Mouse (Mus musculus): ENCODE measurements at regions not wholly inside any gene's neighbourhood (a gene's known extent, or its start where the extent isn't known, plus 50 kb on each side); places are given as distances from the start of the nearest gene placed in this dataset.
"Not testable (repeated sequence)": the region's sequence is repeated elsewhere in the genome, so short reads cannot be mapped to it uniquely, and the experiment has no call there.

DNA sequence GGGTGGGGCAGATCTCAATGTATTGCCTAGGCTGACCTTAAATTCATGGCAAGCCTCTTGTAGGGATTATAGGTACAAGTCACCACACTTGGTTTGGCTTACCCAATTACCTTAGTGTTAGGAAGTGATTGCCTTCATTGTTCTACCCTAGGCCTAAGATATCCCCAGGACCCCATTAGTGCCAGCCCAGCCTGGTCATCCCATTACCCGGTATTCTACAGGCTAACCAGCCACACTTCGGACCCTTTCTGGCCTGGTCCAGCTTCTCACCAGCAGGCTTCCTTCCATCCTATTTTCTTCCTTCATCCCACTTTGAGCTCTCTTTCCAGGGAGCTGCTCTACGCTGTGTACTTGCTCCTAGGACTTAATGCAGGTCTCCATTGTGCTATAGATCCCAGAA, 59.5 kb downstream of the Tex35 start:
- WGBS = 94% methylated on average over 3 of the region's 3 CpGs
- Histone ChIP-seq H3K9me3 (no peaks in the 10 kb centered on the region), H3K27ac (no peak overlapping the region), H3K4me1 (peaks cover 12% of the 10 kb centered on the region), H3K4me3 (no peak overlapping the region), H3K9ac (no peak overlapping the region), H3K36me3 (no peaks in the 10 kb centered on the region), H3K4me2 (replicated peaks) (no peak overlapping the region), H3K27me3 (no peaks in the 10 kb centered on the region)
- ATAC-seq (ENCODE audit: insufficient number of reproducible peaks, insufficient read depth, low FRiP score, low TSS enrichment) = no peak

DNA sequence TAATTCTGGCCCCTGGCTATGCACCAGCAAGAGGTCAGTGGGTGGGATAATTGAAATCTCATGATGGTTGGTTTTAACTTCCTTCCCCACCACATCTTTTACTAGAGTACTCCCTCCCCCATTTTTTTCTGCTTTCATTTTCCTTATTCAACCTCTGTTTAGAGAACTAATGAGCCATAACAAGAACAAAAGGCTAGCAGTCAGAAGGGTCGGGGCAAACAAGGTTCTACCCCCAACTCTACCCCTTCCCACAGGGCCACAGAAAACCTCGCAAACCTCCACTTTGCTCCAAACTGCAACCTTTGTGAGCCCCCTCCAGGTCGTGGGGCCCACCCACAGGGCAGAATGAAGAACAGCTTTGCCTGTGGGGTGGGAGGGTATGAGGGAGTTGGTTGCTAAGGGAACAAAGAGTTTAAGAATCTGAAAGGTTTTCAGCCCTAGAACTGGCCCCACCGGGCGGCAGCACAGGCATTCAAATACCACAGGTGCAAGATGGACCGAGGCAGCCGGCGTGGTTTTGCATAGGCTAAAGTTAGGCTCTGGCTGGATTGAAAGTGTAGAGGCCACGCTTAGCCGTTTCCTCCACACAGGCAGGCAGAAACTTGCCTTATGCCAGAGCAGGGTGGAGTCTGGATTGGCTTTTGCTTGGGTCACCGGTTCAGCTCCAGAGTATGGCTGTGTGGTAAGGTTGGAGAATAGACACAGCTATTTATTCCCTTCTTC, 60.1 kb downstream of the Tex35 start:
- H3K27me3 ChIP-seq = no peaks in the 10 kb centered on the region
- 0 out of 2 replicates have a peak overlapping the region, but pooled peaks have one; percentile 16 for H3K4me2 ChIP-seq (replicated peaks)
- 11% methylated on average over 11 of the region's 11 CpGs for WGBS
- H3K27ac ChIP-seq = peak overlapping the region; percentile 47; the same call in 1 of the 2 replicates
- H3K4me3 ChIP-seq = no peak overlapping the region
- H3K36me3 ChIP-seq = no peaks in the 10 kb centered on the region
- ATAC-seq (ENCODE audit: insufficient number of reproducible peaks, insufficient read depth, low FRiP score, low TSS enrichment) = peak; percentile 48; the same call in 1 of the 2 replicates
- H3K4me1 ChIP-seq = peaks cover 12% of the 10 kb centered on the region
- H3K9me3 ChIP-seq = no peaks in the 10 kb centered on the region
- H3K9ac ChIP-seq = no peak overlapping the region

DNA sequence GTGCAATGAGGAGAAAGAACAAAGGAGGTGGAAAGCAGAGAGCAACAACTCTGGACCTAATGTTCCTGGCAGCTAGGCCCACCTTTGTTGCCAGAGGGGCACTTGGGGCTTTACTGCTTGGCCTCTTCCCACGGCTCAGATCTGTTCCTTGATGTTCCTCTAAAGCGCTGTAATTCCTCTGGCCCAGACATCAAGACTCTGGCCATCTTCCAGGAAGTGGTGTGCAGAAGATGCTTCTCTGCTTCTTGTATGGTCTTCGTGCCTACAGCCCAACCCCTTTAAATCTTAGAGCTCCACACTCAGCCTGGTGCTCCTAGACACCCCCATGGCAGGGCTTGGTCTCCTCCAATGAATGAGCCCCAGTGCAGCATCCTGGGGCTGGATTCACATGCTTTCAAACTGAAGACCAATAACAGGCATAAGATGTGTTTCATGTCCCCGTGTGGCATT, 60.7 kb downstream of the Tex35 start:
- H3K9ac ChIP-seq = no peak overlapping the region
- H3K4me2 ChIP-seq (replicated peaks) = no peak overlapping the region
- H3K4me1 ChIP-seq = peaks cover 12% of the 10 kb centered on the region
- no peaks in the 10 kb centered on the region for H3K9me3 ChIP-seq
- no peak overlapping the region for H3K27ac ChIP-seq
- H3K36me3 ChIP-seq = no peaks in the 10 kb centered on the region
- no peak for ATAC-seq (ENCODE audit: insufficient number of reproducible peaks, insufficient read depth, low FRiP score, low TSS enrichment)
- 44% methylated on average over 4 of the region's 4 CpGs for WGBS
- H3K4me3 ChIP-seq = no peak overlapping the region
- H3K27me3 ChIP-seq = no peaks in the 10 kb centered on the region

DNA sequence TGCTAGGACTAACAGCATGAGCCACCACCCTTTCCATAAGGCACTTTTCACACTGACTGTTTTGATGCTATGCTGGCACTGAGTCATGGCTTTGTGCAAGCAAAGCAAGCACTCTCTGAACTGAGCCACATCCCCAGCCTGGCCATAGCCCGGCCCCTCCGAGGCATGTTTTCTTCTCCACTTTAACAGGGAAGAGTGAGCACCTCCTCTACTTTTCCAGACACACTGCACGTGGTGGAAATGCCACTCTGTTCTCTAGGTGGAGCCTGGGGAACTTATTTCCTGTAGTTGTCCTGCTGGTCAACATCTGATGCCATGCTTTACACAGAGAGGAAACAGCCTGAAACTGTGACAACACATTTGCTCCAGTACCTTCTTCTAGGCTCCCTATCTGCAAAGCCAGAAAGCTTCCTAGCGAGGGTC, 61.7 kb downstream of the Tex35 start:
- Histone ChIP-seq H3K9ac (no peak overlapping the region), H3K27me3 (no peaks in the 10 kb centered on the region), H3K9me3 (no peaks in the 10 kb centered on the region), H3K4me1 (peaks cover 12% of the 10 kb centered on the region), H3K27ac (no peak overlapping the region), H3K4me2 (replicated peaks) (no peak overlapping the region), H3K36me3 (no peaks in the 10 kb centered on the region), H3K4me3 (no peak overlapping the region)
- 71% methylated on average over 4 of the region's 4 CpGs for WGBS
- no peak for ATAC-seq (ENCODE audit: insufficient number of reproducible peaks, insufficient read depth, low FRiP score, low TSS enrichment)

DNA sequence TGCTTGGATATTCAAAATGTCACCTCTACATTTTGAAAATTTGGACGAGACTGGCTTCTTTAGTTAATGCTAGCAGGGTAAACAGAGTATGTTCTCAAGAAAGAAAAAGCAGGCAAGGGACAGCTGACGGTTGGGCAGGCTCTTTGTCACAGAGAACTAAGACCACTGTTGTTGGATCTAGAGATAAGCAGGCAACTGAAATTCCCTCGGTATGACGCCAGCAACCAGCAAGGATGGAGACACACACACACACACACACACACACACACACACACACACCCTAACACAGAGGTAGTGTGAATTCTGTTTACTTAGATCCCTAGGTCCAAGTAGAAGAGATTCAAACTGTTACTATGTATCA, 68.7 kb downstream of the Tex35 start:
- H3K27me3 ChIP-seq = no peaks in the 10 kb centered on the region
- no peak overlapping the region for H3K4me3 ChIP-seq
- H3K4me2 ChIP-seq (replicated peaks) = 0 out of 2 replicates have a peak overlapping the region, but pooled peaks have one; percentile 35
- H3K9ac ChIP-seq = no peak overlapping the region
- peak overlapping the region; percentile 69 for H3K27ac ChIP-seq
- no peaks in the 10 kb centered on the region for H3K9me3 ChIP-seq
- no peaks in the 10 kb centered on the region for H3K36me3 ChIP-seq
- peaks cover 30% of the 10 kb centered on the region for H3K4me1 ChIP-seq
- 20% methylated on average over 4 of the region's 4 CpGs for WGBS
- no peak for ATAC-seq (ENCODE audit: insufficient number of reproducible peaks, insufficient read depth, low FRiP score, low TSS enrichment)

DNA sequence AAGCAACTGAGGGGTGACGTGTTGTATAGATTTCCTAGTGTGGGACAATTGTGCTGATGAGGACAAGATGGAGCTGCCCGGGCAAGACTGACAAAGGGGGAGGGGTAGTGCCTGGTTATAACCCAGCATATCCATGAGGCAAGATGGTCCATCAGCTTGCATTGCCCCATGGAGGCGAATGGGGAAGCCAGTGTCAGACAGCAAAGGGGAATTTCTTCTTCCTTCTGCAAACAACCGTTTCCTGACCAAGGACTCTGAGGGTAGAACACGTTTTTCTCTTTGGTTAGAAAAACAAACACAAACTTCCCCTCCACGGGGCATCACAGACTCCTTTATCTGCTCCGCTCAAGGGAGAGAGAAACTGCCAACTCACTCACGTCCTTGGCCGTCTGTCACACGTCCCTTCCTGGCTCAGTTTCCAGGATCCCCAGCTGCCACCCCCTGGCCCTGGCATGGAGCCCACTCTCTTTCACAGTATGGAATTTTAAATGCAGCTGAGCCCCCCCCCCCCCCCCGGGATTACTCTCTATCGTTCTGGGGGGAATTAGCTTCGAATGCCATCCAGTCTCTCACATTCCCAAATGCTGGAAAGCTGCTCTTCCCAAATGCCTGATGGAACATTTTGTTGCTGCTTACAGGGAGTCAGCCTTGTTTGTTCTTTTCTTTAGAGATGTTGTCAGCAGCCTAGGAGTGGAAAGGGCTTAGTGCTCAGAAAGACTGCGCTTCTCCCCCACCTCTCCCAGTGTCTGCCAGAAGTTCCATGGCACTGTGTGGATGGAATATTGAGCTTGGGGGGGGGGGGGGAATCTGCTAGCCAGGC, 69.3 kb downstream of the Tex35 start:
- Histone ChIP-seq H3K4me1 (peaks cover 30% of the 10 kb centered on the region), H3K4me2 (replicated peaks) (peak overlapping the region; percentile 35), H3K27ac (peak overlapping the region; percentile 69), H3K36me3 (no peaks in the 10 kb centered on the region), H3K9ac (no peak overlapping the region), H3K27me3 (no peaks in the 10 kb centered on the region), H3K9me3 (no peaks in the 10 kb centered on the region), H3K4me3 (no peak overlapping the region)
- no peak; the same call in 1 of the 2 replicates for ATAC-seq (ENCODE audit: insufficient number of reproducible peaks, insufficient read depth, low FRiP score, low TSS enrichment)
- WGBS = 13% methylated on average over 14 of the region's 14 CpGs

DNA sequence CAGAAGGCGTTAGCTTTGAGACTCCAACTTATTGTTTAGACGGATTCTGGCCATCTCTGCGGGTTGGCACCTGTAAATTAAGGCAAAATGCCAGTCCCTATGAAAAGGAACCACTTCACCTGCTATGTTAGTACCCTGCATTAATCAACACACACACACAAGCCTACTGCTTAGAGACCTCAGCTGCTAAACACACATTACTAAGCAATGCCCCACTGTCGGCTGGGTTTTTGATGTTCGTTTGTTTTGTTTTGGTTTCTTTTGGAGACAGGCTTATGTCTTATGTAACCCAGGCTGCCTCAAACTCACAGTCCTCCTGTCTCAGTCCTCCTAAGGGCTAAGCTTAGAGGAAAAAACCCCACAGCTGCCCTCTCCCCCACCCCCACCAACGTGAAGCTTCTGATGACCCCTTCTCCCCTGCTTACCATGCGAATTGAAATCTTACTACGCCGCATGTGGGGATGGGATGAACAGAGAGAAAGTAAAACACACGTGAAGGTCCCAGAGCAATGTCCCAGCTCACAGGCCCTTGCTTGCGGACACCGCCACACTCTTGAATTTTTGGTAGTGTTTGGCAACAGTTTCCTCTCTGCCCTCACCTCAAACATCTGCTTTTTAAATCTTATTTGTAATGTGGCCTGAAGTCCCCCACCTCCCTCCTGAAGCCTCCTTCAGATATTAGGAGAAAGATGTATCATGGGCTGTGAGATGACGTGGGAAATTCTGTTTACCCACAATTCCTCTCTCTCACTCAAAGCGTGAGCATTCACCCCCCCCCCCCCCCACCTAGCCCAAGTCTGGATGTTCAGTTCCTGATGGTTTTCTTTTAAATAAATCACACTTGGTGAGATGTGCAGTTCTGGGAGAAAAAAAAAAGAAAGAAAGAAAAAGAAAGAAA, 70.1 kb downstream of the Tex35 start:
- Histone ChIP-seq H3K36me3 (no peaks in the 10 kb centered on the region), H3K9ac (no peak overlapping the region), H3K27me3 (no peaks in the 10 kb centered on the region), H3K4me2 (replicated peaks) (no peak overlapping the region), H3K9me3 (no peaks in the 10 kb centered on the region), H3K27ac (peak overlapping the region; percentile 69), H3K4me1 (peaks cover 30% of the 10 kb centered on the region), H3K4me3 (no peak overlapping the region)
- no peak for ATAC-seq (ENCODE audit: insufficient number of reproducible peaks, insufficient read depth, low FRiP score, low TSS enrichment)
- 63% methylated on average over 14 of the region's 14 CpGs for WGBS

DNA sequence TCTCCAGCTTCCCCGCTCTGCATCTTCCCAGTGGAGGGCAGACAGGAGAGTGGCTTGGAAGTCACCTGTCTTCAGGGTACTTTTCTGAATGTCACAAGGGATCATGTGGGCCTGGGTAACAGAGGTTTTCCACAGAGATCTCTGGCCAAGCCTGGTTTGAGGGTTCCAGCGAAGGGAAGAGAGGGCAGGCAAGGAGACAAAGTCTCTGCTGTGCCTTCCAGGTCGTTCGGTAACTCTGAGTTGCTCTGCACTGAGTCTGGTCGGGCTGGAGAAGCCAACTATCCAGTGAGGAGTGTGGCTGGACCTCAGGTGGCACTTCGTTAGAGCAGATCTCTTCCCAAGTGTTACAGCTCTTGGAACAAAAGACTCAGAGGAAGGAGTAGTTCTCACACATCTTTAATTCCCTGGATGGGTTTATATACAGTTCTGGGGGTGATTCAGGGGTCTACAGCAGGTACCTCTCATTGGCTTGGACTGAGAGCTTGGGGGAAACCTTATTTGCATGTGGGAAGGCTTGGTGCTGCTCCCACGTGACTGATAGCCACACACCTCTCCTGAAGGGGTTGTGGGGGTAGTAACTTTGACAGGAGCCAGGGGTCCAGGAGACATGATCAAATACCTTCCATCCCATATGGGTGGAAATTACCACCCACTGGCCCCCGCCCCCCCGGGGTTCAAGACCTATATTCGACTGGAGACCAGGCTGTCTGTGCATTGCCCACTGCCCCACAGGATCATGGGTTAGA, 71.1 kb downstream of the Tex35 start:
- ATAC-seq (ENCODE audit: insufficient number of reproducible peaks, insufficient read depth, low FRiP score, low TSS enrichment) = no peak
- H3K27me3 ChIP-seq = no peaks in the 10 kb centered on the region
- H3K4me1 ChIP-seq = peaks cover 30% of the 10 kb centered on the region
- H3K36me3 ChIP-seq = no peaks in the 10 kb centered on the region
- 84% methylated on average over 10 of the region's 10 CpGs for WGBS
- no peak overlapping the region for H3K4me2 ChIP-seq (replicated peaks)
- no peak overlapping the region for H3K9ac ChIP-seq
- no peak overlapping the region for H3K27ac ChIP-seq
- H3K4me3 ChIP-seq = no peak overlapping the region
- H3K9me3 ChIP-seq = no peaks in the 10 kb centered on the region

DNA sequence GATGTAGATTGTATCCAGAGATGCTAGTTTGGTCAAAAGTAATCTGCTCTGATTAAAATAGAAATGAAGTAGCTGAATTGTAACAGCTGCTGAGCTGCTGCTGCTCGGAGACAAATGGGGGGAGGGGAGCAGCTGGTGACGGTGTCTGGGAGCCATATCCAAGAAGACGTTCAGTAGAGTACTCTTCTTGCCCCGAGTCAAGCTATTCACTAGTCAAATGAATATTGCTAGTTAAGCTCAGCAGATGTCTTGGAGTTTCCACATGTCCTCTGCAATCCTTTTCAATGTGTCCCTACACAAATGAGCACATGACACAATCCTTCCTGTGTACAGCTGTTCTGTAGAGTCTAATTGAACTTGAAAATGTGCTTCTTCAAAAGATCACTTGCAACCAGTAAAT, 71.7 kb downstream of the Tex35 start:
- no peak overlapping the region for H3K4me2 ChIP-seq (replicated peaks)
- WGBS = 32% methylated on average over 4 of the region's 4 CpGs
- no peaks in the 10 kb centered on the region for H3K27me3 ChIP-seq
- no peak overlapping the region for H3K27ac ChIP-seq
- H3K36me3 ChIP-seq = no peaks in the 10 kb centered on the region
- H3K9me3 ChIP-seq = no peaks in the 10 kb centered on the region
- no peak overlapping the region for H3K4me3 ChIP-seq
- no peak overlapping the region for H3K9ac ChIP-seq
- ATAC-seq (ENCODE audit: insufficient number of reproducible peaks, insufficient read depth, low FRiP score, low TSS enrichment) = no peak
- peaks cover 30% of the 10 kb centered on the region for H3K4me1 ChIP-seq

DNA sequence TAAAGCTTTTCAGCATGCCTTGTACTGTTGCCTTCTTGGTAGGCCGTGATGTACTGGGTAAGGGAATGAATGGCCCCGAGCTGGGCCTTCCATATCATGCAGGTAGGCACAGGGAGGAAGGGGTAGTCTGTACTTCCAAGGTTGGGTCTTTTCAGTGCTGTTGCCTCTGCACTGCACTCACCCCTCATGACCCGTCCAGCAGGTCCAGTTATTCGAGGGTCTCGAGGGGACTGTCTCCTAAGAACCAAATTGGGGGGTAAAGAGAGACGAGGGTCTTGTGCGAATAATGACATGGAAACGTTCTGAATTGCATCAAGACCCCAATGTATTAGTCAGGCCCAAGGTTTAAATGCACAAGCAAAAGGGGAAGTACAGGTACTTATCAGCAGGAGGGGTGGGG, 73.3 kb downstream of the Tex35 start:
- H3K4me3 ChIP-seq; H3K27ac ChIP-seq; ATAC-seq (ENCODE audit: insufficient number of reproducible peaks, insufficient read depth, low FRiP score, low TSS enrichment); H3K9ac ChIP-seq; H3K36me3 ChIP-seq; H3K9me3 ChIP-seq; H3K27me3 ChIP-seq; H3K4me2 ChIP-seq (replicated peaks): not testable (repeated sequence)
- H3K4me1 ChIP-seq = peaks cover 27% of the 10 kb centered on the region
- WGBS = 96% methylated on average over 8 of the region's 8 CpGs

DNA sequence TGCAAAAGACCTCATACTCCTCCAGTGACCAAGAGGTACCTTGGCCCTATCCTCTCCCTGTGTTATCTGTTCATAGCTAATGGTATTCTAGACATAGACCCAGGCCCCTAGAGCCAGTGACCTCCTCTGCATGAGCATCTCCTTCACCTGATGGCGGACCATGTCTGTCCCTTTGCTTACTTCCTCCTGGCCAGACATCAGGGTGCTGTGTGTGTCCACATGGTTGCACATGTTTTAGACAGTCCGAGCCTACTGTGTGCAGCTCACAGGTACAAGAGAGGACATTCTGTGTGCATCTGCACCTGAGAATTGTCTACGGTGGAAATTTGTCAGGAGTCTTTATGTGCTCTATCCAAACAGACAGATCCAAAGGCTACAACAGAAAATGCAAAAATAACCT, 79.8 kb downstream of the Tex35 start:
- Histone ChIP-seq H3K4me2 (replicated peaks) (no peak overlapping the region), H3K36me3 (no peaks in the 10 kb centered on the region), H3K4me1 (no peaks in the 10 kb centered on the region), H3K9me3 (no peaks in the 10 kb centered on the region), H3K9ac (no peak overlapping the region), H3K4me3 (no peak overlapping the region), H3K27me3 (no peaks in the 10 kb centered on the region), H3K27ac (no peak overlapping the region)
- 87% methylated on average over 3 of the region's 3 CpGs for WGBS
- ATAC-seq (ENCODE audit: insufficient number of reproducible peaks, insufficient read depth, low FRiP score, low TSS enrichment) = no peak
